Mouse (Mus musculus) MN1 (cell line): ENCODE measurements around the gene Svop.

Experiments used
- DNase-seq: peaks from one replicate; pipeline ENCODE4 v3.0.0-alpha.2; 2016; ENCODE audit warnings: low spot score

Gene Svop

GRCm38 (mm10) chr5:114102807-114103206, 11.4 kb upstream of the Svop start:
- peak; percentile 25 for DNase-seq

- DNase-seq = peak; percentile 27
These were observed 10.5 kb upstream of the Svop start for GRCm38 (mm10) chr5:114101873-114102272.

GRCm38 (mm10) chr5:114100390-114101099, 9.2 kb upstream of the Svop start:
- no peak for DNase-seq

- peak; percentile 94 for DNase-seq
These were observed 8.5 kb upstream of the Svop start for GRCm38 (mm10) chr5:114099709-114100389.

- peak; percentile 21 for DNase-seq
These were observed 853 bp downstream of the Svop start for GRCm38 (mm10) chr5:114090421-114091013.

GRCm38 (mm10) chr5:114087875-114088480, 3.4 kb downstream of the Svop start:
- peak; percentile 59 for DNase-seq

- no peak for DNase-seq
These were observed 5.9 kb downstream of the Svop start for GRCm38 (mm10) chr5:114085501-114085900.

DNA sequence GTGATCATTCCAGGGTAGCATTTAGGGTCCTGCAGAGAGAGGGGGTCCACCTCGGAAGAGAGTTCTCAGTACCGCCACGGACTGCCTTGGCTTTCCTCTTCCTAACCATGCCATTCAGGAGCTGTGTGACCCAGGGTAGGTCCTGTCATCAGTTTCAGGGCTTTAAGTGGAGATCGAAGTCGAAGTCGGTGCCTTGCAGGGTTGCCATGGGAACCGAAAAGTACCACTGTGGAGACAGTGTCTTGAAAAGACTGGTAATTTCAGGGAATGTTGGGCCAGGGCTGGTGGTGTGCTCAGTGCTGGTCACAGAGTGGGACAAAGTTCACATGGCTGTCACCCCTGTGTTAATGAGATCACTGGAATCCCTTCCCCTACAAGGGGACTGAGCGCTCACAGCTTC, 14.4 kb downstream of the Svop start:
- DNase-seq = no peak

DNA sequence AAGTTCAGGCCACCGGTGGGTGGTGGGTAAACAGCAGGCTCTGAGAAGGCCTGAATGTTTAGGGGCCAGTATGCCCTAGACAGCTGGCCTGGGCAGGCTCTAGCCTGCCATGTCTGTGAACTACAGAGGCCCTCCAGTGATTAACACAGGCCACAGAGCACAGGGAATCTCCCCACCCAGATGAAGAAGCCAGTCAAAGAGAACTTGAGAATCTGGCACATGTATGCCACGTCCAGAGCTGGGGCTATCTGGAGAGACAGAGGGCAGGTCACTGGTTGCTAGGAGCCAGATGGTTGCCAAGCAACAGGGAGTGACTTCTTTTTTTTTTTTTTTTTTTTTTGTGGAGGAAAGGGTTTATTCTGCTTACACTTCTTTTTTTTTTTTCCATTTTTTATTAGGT, 19.1 kb downstream of the Svop start:
- peak; percentile 88 for DNase-seq

DNA sequence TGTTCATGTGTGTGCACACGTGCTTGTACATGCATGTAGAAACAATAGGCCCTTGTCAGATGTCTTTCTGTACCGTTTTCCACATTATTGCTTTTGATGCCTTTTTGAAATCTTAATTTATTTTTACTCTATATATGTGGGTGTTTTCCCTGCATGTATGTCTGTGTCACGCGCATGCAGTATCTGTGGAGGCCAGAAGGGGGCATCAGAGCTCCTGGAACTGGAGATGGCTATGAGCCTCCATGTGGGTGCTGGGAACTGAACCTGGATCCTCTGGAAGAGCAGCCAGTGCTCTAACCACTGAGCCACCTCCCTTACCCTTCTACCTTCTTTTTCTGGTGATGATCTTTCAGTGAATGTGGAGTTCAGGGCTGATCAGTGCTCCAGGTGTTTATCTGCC, 20.5 kb downstream of the Svop start:
- no peak for DNase-seq

- no peak for DNase-seq
These were observed 23.4 kb downstream of the Svop start for GRCm38 (mm10) chr5:114067982-114068381.

DNA sequence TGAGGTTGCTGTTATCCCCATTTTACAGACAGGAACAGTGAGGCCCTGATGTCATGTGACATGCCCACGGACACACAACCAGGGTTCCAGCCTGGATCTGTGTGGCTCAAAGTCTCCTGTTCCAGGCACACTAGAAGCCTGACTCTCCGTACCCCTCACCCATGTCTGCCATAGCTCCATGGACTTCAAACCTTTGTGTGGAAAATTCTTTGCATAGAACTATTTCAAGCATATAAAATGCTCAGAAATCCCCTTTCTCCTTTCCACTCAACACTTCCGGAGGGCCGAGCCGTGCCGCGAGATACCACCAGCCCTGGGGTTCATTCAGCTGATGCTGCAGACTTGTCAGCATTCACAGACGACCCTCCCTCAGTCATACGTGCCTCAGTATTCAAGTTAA, 23.8 kb downstream of the Svop start:
- DNase-seq = no peak

DNA sequence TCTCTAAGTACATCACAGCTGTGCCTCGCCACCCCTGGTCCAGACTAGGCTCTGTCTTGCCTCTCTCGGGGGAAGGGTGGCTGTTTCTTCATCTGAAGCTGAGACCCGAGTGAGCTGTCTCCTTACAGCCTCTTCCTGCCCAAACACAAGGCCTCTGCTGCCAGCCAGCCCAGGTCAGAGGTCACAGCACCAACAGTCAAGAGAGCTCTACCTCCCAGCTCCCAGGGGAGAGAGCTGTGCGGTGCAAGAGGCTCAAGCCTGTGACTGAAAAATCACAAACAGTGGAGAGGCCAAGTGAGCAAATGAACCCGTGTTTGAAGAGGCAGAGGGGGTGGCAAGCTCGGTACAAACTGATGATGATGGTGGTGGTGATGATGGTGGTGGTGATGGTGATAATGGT, 24.8 kb downstream of the Svop start:
- DNase-seq = no peak

DNA sequence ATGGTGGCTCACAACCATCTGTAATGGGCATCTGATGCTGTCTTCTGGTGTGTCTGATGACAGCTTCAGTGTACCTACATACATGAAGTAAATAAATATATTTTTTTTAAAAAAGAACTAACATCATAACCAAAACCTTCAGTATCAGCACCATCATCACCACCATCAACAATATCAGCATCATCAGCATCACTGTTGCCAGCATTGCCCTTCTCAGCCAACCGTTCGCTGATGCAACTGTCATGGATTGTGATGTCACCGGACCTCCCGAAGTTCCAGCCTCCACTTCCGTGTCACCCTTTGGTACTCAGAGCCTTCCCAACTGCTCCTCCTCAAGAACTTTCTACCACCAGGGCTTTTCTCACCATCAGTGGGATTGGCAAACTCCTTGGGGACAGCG, 26.2 kb downstream of the Svop start, which contains the start of gene Usp30:
Usp30 (plus strand) TSS at position 301 of the 400 bp plus-strand sequence.
- DNase-seq = no peak

DNA sequence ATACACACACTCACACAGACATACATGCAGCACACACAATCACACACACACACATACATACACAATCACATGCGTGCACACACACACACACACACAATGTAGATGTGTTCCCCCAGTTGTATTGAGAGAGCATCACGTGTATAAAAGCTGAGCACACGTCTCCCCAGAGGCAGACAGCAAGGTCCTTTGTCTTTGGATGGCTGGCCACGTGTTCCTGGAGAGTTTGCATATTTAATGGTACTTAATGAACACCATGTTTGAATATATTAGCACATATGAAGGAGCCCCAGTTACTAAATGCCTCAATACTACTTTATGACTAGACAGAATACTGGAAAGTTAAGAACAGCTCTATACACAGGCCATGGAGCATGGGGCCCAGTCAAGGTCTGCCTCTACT, 27.4 kb downstream of the Svop start:
- no peak for DNase-seq

DNA sequence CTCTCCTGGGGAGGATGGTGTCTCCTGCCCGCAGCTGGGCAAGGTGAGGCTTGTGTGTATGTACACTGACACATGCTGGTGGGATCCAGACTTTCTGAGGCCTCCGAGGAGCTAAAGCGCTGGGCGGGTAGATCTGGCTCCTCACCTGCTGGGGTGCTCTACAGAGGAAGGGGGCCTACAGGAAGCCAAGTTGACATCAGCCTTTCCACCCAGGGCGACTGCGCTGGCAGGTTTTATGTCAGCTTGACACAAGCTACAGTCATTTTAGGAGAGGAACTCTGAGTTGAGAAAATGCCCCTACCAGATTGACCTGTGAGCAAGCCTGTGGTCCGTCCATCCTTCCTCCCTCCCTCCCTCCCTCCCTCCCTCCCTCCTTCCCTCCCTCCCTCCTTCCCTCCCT, 29.7 kb downstream of the Svop start:
- DNase-seq = no peak

- no peak for DNase-seq
These were observed 34.1 kb downstream of the Svop start for GRCm38 (mm10) chr5:114057129-114057731.

- DNase-seq = peak; percentile 93
These were observed 39.1 kb downstream of the Svop start for GRCm38 (mm10) chr5:114052246-114052761.

- no peak for DNase-seq
These were observed 42.5 kb downstream of the Svop start for GRCm38 (mm10) chr5:114048731-114049308.

DNA sequence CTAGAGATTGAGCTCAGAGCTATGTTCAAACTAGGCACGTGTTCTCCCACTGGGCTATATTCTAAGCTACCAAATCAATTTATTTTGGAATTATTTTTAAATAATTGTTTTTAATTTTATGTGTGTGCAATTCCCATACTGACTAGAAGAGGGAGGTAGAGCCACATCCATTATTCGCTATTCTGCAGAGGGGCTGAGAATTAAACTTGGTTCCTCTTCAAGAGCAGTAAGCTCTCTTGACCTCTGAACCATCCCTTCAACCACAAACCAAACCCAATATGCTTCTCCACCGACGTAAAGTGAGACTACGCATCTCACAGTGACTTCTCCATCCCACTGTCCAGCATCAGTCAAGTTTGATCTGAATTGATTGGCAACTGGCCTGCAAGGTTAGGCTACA, 44.2 kb downstream of the Svop start:
- no peak for DNase-seq

DNA sequence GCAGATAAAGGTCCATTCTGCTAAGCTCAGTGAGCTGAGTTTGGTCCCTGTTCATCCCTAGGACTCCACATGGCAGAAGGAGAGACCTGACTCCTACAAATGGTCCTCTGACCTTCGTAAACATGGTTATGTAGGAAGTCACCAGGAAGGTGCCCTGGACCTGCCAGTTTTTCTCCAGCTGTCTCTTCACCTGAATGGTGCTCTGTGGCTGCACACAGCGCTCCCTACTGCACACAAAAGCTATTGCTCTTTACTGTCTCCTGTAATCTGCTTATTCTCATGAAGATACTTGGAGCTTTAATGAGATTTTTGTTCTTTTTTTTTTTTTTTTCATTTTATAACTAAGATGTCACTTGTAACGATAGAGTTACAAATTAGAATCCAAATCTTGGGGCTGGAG, 44.8 kb downstream of the Svop start:
- DNase-seq = no peak

GRCm38 (mm10) chr5:114046151-114046550, 45.2 kb downstream of the Svop start:
- no peak for DNase-seq
